Mouse (Mus musculus) megakaryocyte, embryonic 14.5 days (primary cell): Measurements from ENCODE around the gene Parp16.

ENCODE experiments used
- FLI1 ChIP-seq: IDR thresholded peaks from 2 replicates; pipeline ENCODE4 v1.6.1; 2012; ENCODE audit warnings: low read length, inconsistent platforms, mixed read lengths
- GATA1 ChIP-seq: IDR thresholded peaks from 3 replicates; pipeline ENCODE4 v1.6.1; 2012; ENCODE audit warnings: mixed read lengths, low read length, inconsistent platforms, borderline replicate concordance

DNA sequence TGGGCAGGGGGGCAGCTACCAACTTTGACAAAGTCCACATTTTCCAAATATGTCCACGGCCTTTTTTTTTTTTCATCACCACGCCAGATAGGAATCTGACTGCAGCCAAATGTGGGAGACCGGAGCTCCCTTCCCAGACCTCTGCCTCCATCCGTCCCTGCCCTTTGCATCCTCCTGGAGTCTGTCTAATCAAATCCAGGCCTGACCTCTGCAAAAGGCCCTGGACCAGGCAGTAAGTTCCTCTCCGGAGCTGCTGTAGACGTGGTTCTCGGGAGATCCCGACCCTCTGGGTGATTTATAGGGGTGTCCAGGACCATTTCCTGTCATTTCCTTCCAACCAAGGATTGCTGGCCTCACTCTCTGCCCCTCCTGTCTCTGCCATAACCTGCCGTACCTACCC, 22.5 kb upstream of the Parp16 start:
- no peak for TF ChIP-seq FLI1
- TF ChIP-seq GATA1, result no peak
